26 mouse cellular contexts compared by ENCODE assay signal in genomic region chr1:91123466-91123865, GRCm38 (mm10). TPM values are rescaled to one million over a fixed set of nuclear protein-coding genes. Genes with fewer than 3 reads are reported as not detected.
A peak's percentile ranks its signal among the peaks of the same experiment; 100 is the strongest.
DNase-seq lines count a peak whose midpoint lies in the region; ATAC-seq and TF ChIP-seq lines count a peak whose summit lies in the region.
"Had no signal": no experiment of that assay in that cellular context is flagged by ENCODE, and none has a peak within 500 bp of the region (broad histone marks: within the 10 kb centered on the region; RNA-seq: fewer than 3 reads in every experiment).

No protein-coding gene starts in this region.

- 71% methylated on average over 3 of the region's 3 CpGs for whole genome bisulfite sequencing in heart, embryonic 11.5 days (ENCODE audit: insufficient replicate concordance)
- WGBS in liver, embryonic 16.5 days (ENCODE audit: insufficient replicate concordance) = 38% methylated on average over 3 of the region's 3 CpGs
- WGBS in liver, postnatal 0 days (ENCODE audit: insufficient replicate concordance) = 72% methylated on average over 3 of the region's 3 CpGs

- no peak overlapping the region for H3K4me3 ChIP-seq in heart, embryonic 11.5 days (ENCODE audit: low read depth, low read length)
- no peak overlapping the region for H3K4me3 ChIP-seq in liver, embryonic 16.5 days (ENCODE audit: low read depth, low read length)
- H3K4me3 ChIP-seq in liver, postnatal 0 days (ENCODE audit: low read depth, low read length) = no peak overlapping the region
- H3K4me3 ChIP-seq: embryonic facial prominence, embryonic 10.5 days; embryonic facial prominence, embryonic 12.5 days; forebrain, embryonic 10.5 days; forebrain, embryonic 12.5 days had no signal

- no peak for TF ChIP-seq CTCF in liver, postnatal 0 days (IDR thresholded peaks at IDR 0.05; ENCODE audit: low read depth)

- no peaks in the 10 kb centered on the region; the same call in 1 of the 2 replicates for H3K9me3 ChIP-seq in heart, embryonic 11.5 days (replicated peaks; ENCODE audit: control insufficient read depth, low read length)
- H3K9me3 ChIP-seq in liver, embryonic 16.5 days (replicated peaks; ENCODE audit: control insufficient read depth, low read length) = no peaks in the 10 kb centered on the region
- H3K9me3 ChIP-seq in liver, postnatal 0 days (ENCODE audit: low read length) = peaks cover 1% of the 10 kb centered on the region
- H3K9me3 ChIP-seq: embryonic facial prominence, embryonic 10.5 days; embryonic facial prominence, embryonic 12.5 days; forebrain, embryonic 12.5 days had no signal

- H3K27ac ChIP-seq in heart, embryonic 11.5 days (ENCODE audit: low read depth, low read length) = no peak overlapping the region
- no peak overlapping the region for H3K27ac ChIP-seq in liver, embryonic 16.5 days (ENCODE audit: low read length)
- H3K27ac ChIP-seq in liver, postnatal 0 days (ENCODE audit: low read depth) = no peak overlapping the region
- H3K27ac ChIP-seq: embryonic facial prominence, embryonic 10.5 days; embryonic facial prominence, embryonic 12.5 days; forebrain, embryonic 10.5 days; forebrain, embryonic 12.5 days had no signal

- H3K4me1 ChIP-seq in heart, embryonic 11.5 days (ENCODE audit: control insufficient read depth, insufficient read depth, low read length) = no peaks in the 10 kb centered on the region
- H3K4me1 ChIP-seq in liver, embryonic 16.5 days (ENCODE audit: control insufficient read depth, low read depth, low read length) = no peaks in the 10 kb centered on the region
- no peaks in the 10 kb centered on the region for H3K4me1 ChIP-seq in liver, postnatal 0 days (ENCODE audit: insufficient read depth)
- H3K4me1 ChIP-seq: forebrain, embryonic 12.5 days had no signal

- H3K27me3 ChIP-seq in heart, embryonic 11.5 days (ENCODE audit: control insufficient read depth, insufficient read depth, low read length) = no peaks in the 10 kb centered on the region
- H3K27me3 ChIP-seq in liver, embryonic 16.5 days (ENCODE audit: control insufficient read depth, insufficient read depth, low read depth, low read length) = no peaks in the 10 kb centered on the region
- H3K27me3 ChIP-seq in liver, postnatal 0 days (ENCODE audit: insufficient read depth, low read length) = no peaks in the 10 kb centered on the region
- H3K27me3 ChIP-seq: CH12.LX; embryonic facial prominence, embryonic 12.5 days; forebrain, embryonic 12.5 days; Patski had no signal

- H3K9ac ChIP-seq in heart, embryonic 11.5 days (ENCODE audit: low read depth, low read length) = no peak overlapping the region
- H3K9ac ChIP-seq in liver, embryonic 16.5 days (ENCODE audit: low read depth, low read length) = no peak overlapping the region
- H3K9ac ChIP-seq in liver, postnatal 0 days (replicated peaks) = no peak overlapping the region
- H3K9ac ChIP-seq: embryonic facial prominence, embryonic 12.5 days; forebrain, embryonic 12.5 days had no signal

- no peak for ATAC-seq in heart, embryonic 11.5 days (replicated peaks; ENCODE audit: insufficient number of reproducible peaks, low FRiP score, low TSS enrichment)
- peak; percentile 9; the same call in 1 of the 2 replicates for ATAC-seq in liver, embryonic 16.5 days (ENCODE audit: low read depth)
- ATAC-seq in liver, postnatal 0 days = no peak
- peak; percentile 55; the same call in 1 of the 2 replicates for ATAC-seq in megakaryocyte progenitor cell, adult 5-6 weeks (replicated peaks; ENCODE audit: poor library complexity)
- ATAC-seq in megakaryocyte, adult 5-6 weeks (ENCODE audit: poor library complexity, severe bottlenecking) = no peak
- ATAC-seq: CD4-positive, CD25-positive, alpha-beta regulatory T cell, adult 4 months; forebrain, embryonic 14.5 days; forebrain, embryonic 16.5 days; Patski had no signal

- peak; percentile 68 for DNase-seq in heart, adult 11 months
- DNase-seq in liver, postnatal 0 days = no peak
- DNase-seq in retina, postnatal 1 day = no peak
- DNase-seq: adrenal gland, adult 2 months; adrenal gland, postnatal 10 days; adrenal gland, postnatal 25 days; B cell, adult 2 months; cerebellum, adult 11-12 months; cerebellum, adult 2 months; cerebellum, adult 9-10 months; cerebellum, postnatal 10 days; cerebellum, postnatal 25 days had no signal

- H3K4me2 ChIP-seq in heart, embryonic 11.5 days = no peak overlapping the region
- no peak overlapping the region for H3K4me2 ChIP-seq in liver, embryonic 16.5 days (ENCODE audit: low read depth, low read length)
- no peak overlapping the region for H3K4me2 ChIP-seq in liver, postnatal 0 days (ENCODE audit: low read depth, low read length)
- H3K4me2 ChIP-seq: embryonic facial prominence, embryonic 12.5 days; forebrain, embryonic 12.5 days had no signal

- TF ChIP-seq EP300 in liver, postnatal 0 days (IDR thresholded peaks at IDR 0.05; ENCODE audit: low read depth) = no peak

- H3K36me3 ChIP-seq in heart, embryonic 11.5 days (ENCODE audit: control insufficient read depth, insufficient read depth, low read length) = peaks cover 24% of the 10 kb centered on the region
- peaks cover 16% of the 10 kb centered on the region for H3K36me3 ChIP-seq in liver, embryonic 16.5 days (ENCODE audit: control insufficient read depth, insufficient read depth)
- peaks cover 80% of the 10 kb centered on the region for H3K36me3 ChIP-seq in liver, postnatal 0 days (replicated peaks; ENCODE audit: insufficient read depth, low read length)
- H3K36me3 ChIP-seq: G1E had no signal

RNA-seq across cellular contexts. Expression of gene Rbm44, which starts 21.4 kb away (rescaled TPM):
- 1.9 and 2.4 TPM in 2 replicates for polyA plus RNA-seq in heart, embryonic 11.5 days (2014; fragmentation: Nextera tagmentation; extraction: Ambion mirVana)
- polyA plus RNA-seq in liver, embryonic 16.5 days (2015; fragmentation: Nextera tagmentation; extraction: Ambion mirVana) = 0.63 and 0.96 TPM in 2 replicates
- 0.32 and 0.87 TPM in 2 replicates for polyA plus RNA-seq in liver, postnatal 0 days (2015; fragmentation: Nextera tagmentation; extraction: Ambion mirVana)
- total RNA-seq in megakaryocyte progenitor cell, adult 5-6 weeks (2015) = 3.9 and 5.3 TPM in 2 replicates
- total RNA-seq in megakaryocyte progenitor cell, adult 5-6 weeks (2017) = 6.4 and 6.5 TPM in 2 replicates
- 4.9 and 8.7 TPM in 2 replicates for total RNA-seq in megakaryocyte, adult 5-6 weeks (2015)
- total RNA-seq in megakaryocyte, adult 5-6 weeks (2017) = 4.0 and 10.6 TPM in 2 replicates
- total RNA-seq: adrenal gland, adult 2 months had no signal
- polyA plus RNA-seq: adrenal gland, adult 2 months; G1E had no signal

RNA-seq across cellular contexts. Expression of gene Ramp1, which starts 56.2 kb away (rescaled TPM):
- 23.5 and 28.2 TPM in 2 replicates for polyA plus RNA-seq in heart, embryonic 11.5 days (2014; fragmentation: Nextera tagmentation; extraction: Ambion mirVana)
- 4.9 and 5.2 TPM in 2 replicates for polyA plus RNA-seq in liver, embryonic 16.5 days (2015; fragmentation: Nextera tagmentation; extraction: Ambion mirVana)
- polyA plus RNA-seq in liver, postnatal 0 days (2015; fragmentation: Nextera tagmentation; extraction: Ambion mirVana) = 9.6 and 10.6 TPM in 2 replicates
- total RNA-seq in megakaryocyte progenitor cell, adult 5-6 weeks (2015) = 184 and 191 TPM in 2 replicates
- total RNA-seq in megakaryocyte progenitor cell, adult 5-6 weeks (2017) = 174 and 180 TPM in 2 replicates
- 71.1 and 79.5 TPM in 2 replicates for total RNA-seq in megakaryocyte, adult 5-6 weeks (2015)
- 75.2 and 81.4 TPM in 2 replicates for total RNA-seq in megakaryocyte, adult 5-6 weeks (2017)
- total RNA-seq: CH12.LX had no signal
- polyA plus RNA-seq: Patski had no signal

Comparison
In these comparisons a context has a peak if more than half of its experiments do, and no peak if none do; other contexts are left out.
1. ATAC-seq: peak in liver, embryonic 16.5 days (single experiment) and megakaryocyte progenitor cell, adult 5-6 weeks (single experiment); none in heart, embryonic 11.5 days (single experiment), liver, postnatal 0 days (single experiment) and megakaryocyte, adult 5-6 weeks (single experiment).